In the genomic region with DNA sequence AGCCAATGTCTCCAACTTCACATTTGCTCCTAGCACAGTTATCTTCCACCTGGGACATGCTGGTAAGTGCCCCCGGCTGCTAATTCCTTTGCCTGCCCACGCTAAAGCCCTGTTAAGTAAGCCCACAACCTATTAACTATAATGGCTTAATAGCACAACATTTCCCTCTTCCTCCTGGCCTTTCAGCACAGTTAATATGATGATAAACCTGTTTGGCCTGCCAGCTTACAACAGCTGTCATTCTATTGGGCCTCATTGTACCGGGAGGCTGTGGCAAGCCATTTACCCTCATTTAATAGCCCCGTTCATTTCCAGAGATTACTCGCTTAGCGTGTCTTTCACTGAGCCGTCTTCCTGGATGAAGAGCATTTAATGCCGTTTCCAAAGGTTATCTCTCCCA, we compare ENCODE assay signal across 20 mouse cellular contexts. TPM values are rescaled to one million over a fixed set of nuclear protein-coding genes. Genes with fewer than 3 reads are reported as not detected.
DNase-seq lines count a peak whose midpoint lies in the region; ATAC-seq and TF ChIP-seq lines count a peak whose summit lies in the region.
"Had no signal": no experiment of that assay in that cellular context is flagged by ENCODE, and none has a peak within 500 bp of the region (broad histone marks: within the 10 kb centered on the region; RNA-seq: fewer than 3 reads in every experiment).

No protein-coding gene starts in this region.

- 52% methylated on average over 8 of the region's 8 CpGs for WGBS in forebrain, embryonic 15.5 days
- 49% methylated on average over 8 of the region's 8 CpGs for WGBS in forebrain, postnatal 0 days
- WGBS in lung, embryonic 16.5 days = 85% methylated on average over 8 of the region's 8 CpGs
- WGBS in stomach, embryonic 15.5 days = 78% methylated on average over 8 of the region's 8 CpGs

- H3K9ac ChIP-seq in forebrain, embryonic 15.5 days (replicated peaks) = no peak overlapping the region
- H3K9ac ChIP-seq in forebrain, postnatal 0 days = no peak overlapping the region
- no peak overlapping the region for H3K9ac ChIP-seq in lung, embryonic 16.5 days (ENCODE audit: low read length)
- no peak overlapping the region for H3K9ac ChIP-seq in stomach, embryonic 15.5 days
- H3K9ac ChIP-seq: heart, embryonic 12.5 days; liver, embryonic 12.5 days; lung, embryonic 15.5 days had no signal

- ATAC-seq in forebrain, embryonic 15.5 days (replicated peaks) = no peak
- no peak for ATAC-seq in forebrain, postnatal 0 days
- ATAC-seq in lung, embryonic 16.5 days (ENCODE audit: low read depth) = no peak
- ATAC-seq in stomach, embryonic 15.5 days (ENCODE audit: insufficient read depth, low FRiP score, low read depth) = no peak
- ATAC-seq: liver, embryonic 12.5 days had no signal

- DNase-seq in forebrain, postnatal 0 days = no peak
- no peak for DNase-seq in lung, postnatal 10 days
- DNase-seq in fat pad, adult 2 months (ENCODE audit: extremely low read depth, low read depth, low spot score) = peak; percentile 83
- no peak for DNase-seq in spleen, adult 12 weeks (ENCODE audit: low spot score)
- DNase-seq: adrenal gland, adult 8-10 months; B cell, adult 2 months; cerebellum, adult 11 months; cerebellum, postnatal 25 days; right cerebral cortex, postnatal 14 days had no signal

- H3K4me3 ChIP-seq in forebrain, embryonic 15.5 days = no peak overlapping the region
- no peak overlapping the region for H3K4me3 ChIP-seq in forebrain, postnatal 0 days (ENCODE audit: low read depth, low read length)
- H3K4me3 ChIP-seq in lung, embryonic 16.5 days (ENCODE audit: low read length) = no peak overlapping the region
- H3K4me3 ChIP-seq in stomach, embryonic 15.5 days (replicated peaks) = no peak overlapping the region
- H3K4me3 ChIP-seq: erythroblast, embryonic 14.5 days; heart, embryonic 12.5 days; liver, embryonic 12.5 days; lung, embryonic 15.5 days had no signal

- H3K4me1 ChIP-seq in forebrain, embryonic 15.5 days = peaks cover 58% of the 10 kb centered on the region
- no peaks in the 10 kb centered on the region for H3K4me1 ChIP-seq in forebrain, postnatal 0 days (ENCODE audit: insufficient read depth)
- no peaks in the 10 kb centered on the region; the same call in 1 of the 2 replicates for H3K4me1 ChIP-seq in lung, embryonic 16.5 days (replicated peaks; ENCODE audit: control insufficient read depth, insufficient read depth, low read length)
- 0 out of 2 replicates have a peak, but pooled peaks cover 2% of the 10 kb centered on the region for H3K4me1 ChIP-seq in stomach, embryonic 15.5 days
- H3K4me1 ChIP-seq: heart, embryonic 12.5 days; liver, embryonic 12.5 days had no signal

- no peaks in the 10 kb centered on the region for H3K27me3 ChIP-seq in forebrain, embryonic 15.5 days
- H3K27me3 ChIP-seq in forebrain, postnatal 0 days (ENCODE audit: insufficient read depth, low read length) = no peaks in the 10 kb centered on the region
- no peaks in the 10 kb centered on the region for H3K27me3 ChIP-seq in lung, embryonic 16.5 days (ENCODE audit: control insufficient read depth, insufficient read depth, low read depth, low read length)
- H3K27me3 ChIP-seq in stomach, embryonic 15.5 days (replicated peaks) = no peaks in the 10 kb centered on the region
- H3K27me3 ChIP-seq: heart, embryonic 12.5 days; liver, embryonic 12.5 days; lung, embryonic 15.5 days had no signal

- no peak overlapping the region for H3K4me2 ChIP-seq in forebrain, embryonic 15.5 days (replicated peaks)
- no peak overlapping the region for H3K4me2 ChIP-seq in forebrain, postnatal 0 days (ENCODE audit: low read depth)
- no peak overlapping the region for H3K4me2 ChIP-seq in lung, embryonic 16.5 days (ENCODE audit: low read depth, low read length)
- no peak overlapping the region for H3K4me2 ChIP-seq in stomach, embryonic 15.5 days
- H3K4me2 ChIP-seq: heart, embryonic 12.5 days; liver, embryonic 12.5 days; lung, embryonic 15.5 days had no signal

- no peaks in the 10 kb centered on the region for H3K9me3 ChIP-seq in forebrain, embryonic 15.5 days
- no peaks in the 10 kb centered on the region for H3K9me3 ChIP-seq in forebrain, postnatal 0 days (ENCODE audit: low read length)
- H3K9me3 ChIP-seq in lung, embryonic 16.5 days (ENCODE audit: control insufficient read depth, low read length) = no peaks in the 10 kb centered on the region
- no peaks in the 10 kb centered on the region for H3K9me3 ChIP-seq in stomach, embryonic 15.5 days
- H3K9me3 ChIP-seq: heart, embryonic 12.5 days; liver, embryonic 12.5 days; lung, embryonic 15.5 days had no signal

- peak overlapping the region; percentile 66; the same call in 1 of the 2 replicates for H3K27ac ChIP-seq in forebrain, embryonic 15.5 days (replicated peaks)
- H3K27ac ChIP-seq in forebrain, postnatal 0 days (ENCODE audit: low read depth, low read length) = no peak overlapping the region
- 0 out of 2 replicates have a peak overlapping the region, but pooled peaks have one; percentile 14 for H3K27ac ChIP-seq in lung, embryonic 16.5 days (ENCODE audit: low read length)
- H3K27ac ChIP-seq in stomach, embryonic 15.5 days = peak overlapping the region; percentile 18; the same call in 1 of the 2 replicates
- H3K27ac ChIP-seq: liver, embryonic 12.5 days; lung, embryonic 15.5 days had no signal

- H3K36me3 ChIP-seq in forebrain, embryonic 15.5 days = peaks cover 62% of the 10 kb centered on the region
- H3K36me3 ChIP-seq in forebrain, postnatal 0 days (ENCODE audit: insufficient read depth) = peaks cover 72% of the 10 kb centered on the region
- H3K36me3 ChIP-seq in lung, embryonic 16.5 days (ENCODE audit: control insufficient read depth, insufficient read depth, low read length) = peaks cover 52% of the 10 kb centered on the region
- peaks cover 65% of the 10 kb centered on the region for H3K36me3 ChIP-seq in stomach, embryonic 15.5 days

- no peak for TF ChIP-seq CTCF in forebrain, postnatal 0 days (IDR thresholded peaks at IDR 0.05; ENCODE audit: low read depth)

RNA-seq across cellular contexts. Expression of gene Ghrh, which starts 27.2 kb away (rescaled TPM):
- 1.5 and 2.0 TPM in 2 replicates for polyA plus RNA-seq in forebrain, embryonic 15.5 days (2015; fragmentation: Nextera tagmentation; extraction: Ambion mirVana)
- total RNA-seq in forebrain, postnatal 0 days (2014; rRNA removed) = 1.5 and 1.7 TPM in 2 replicates
- polyA plus RNA-seq in forebrain, postnatal 0 days (2015; fragmentation: Nextera tagmentation; extraction: Ambion mirVana) = 0.74 and 2.8 TPM in 2 replicates
- not detected in 2 replicates for polyA plus RNA-seq in lung, embryonic 16.5 days (2015; fragmentation: Nextera tagmentation; extraction: Ambion mirVana)
- 0.49 TPM in 1 of 2 replicates, not detected in the other for polyA plus RNA-seq in stomach, embryonic 15.5 days (2015; fragmentation: Nextera tagmentation; extraction: Ambion mirVana)
- total RNA-seq: adrenal gland, adult 8-10 months; gastrocnemius, postnatal 4 days; heart, postnatal 25 days; megakaryocyte, adult 5-6 weeks had no signal
- polyA plus RNA-seq: erythroblast, embryonic 14.5 days; heart, embryonic 12.5 days; limb, embryonic 11.5 days; liver, embryonic 12.5 days; lung, embryonic 15.5 days had no signal

RNA-seq across cellular contexts. Expression of gene Mroh8, which starts 40.8 kb away (rescaled TPM):
- 0.52 and 0.53 TPM in 2 replicates for polyA plus RNA-seq in forebrain, embryonic 15.5 days (2015; fragmentation: Nextera tagmentation; extraction: Ambion mirVana)
- total RNA-seq in forebrain, postnatal 0 days (2014; rRNA removed) = 0.38 and 1.2 TPM in 2 replicates
- 0.23 and 0.65 TPM in 2 replicates for polyA plus RNA-seq in forebrain, postnatal 0 days (2015; fragmentation: Nextera tagmentation; extraction: Ambion mirVana)
- polyA plus RNA-seq in lung, embryonic 16.5 days (2015; fragmentation: Nextera tagmentation; extraction: Ambion mirVana) = 0.25 and 0.59 TPM in 2 replicates
- 0.63 and 0.76 TPM in 2 replicates for polyA plus RNA-seq in stomach, embryonic 15.5 days (2015; fragmentation: Nextera tagmentation; extraction: Ambion mirVana)
- total RNA-seq: heart, postnatal 25 days had no signal
- polyA plus RNA-seq: erythroblast, embryonic 14.5 days had no signal

RNA-seq across cellular contexts. Expression of gene Rpn2, which starts 41.3 kb away (rescaled TPM):
- 184 and 187 TPM in 2 replicates for polyA plus RNA-seq in forebrain, embryonic 15.5 days (2015; fragmentation: Nextera tagmentation; extraction: Ambion mirVana)
- 175 and 198 TPM in 2 replicates for total RNA-seq in forebrain, postnatal 0 days (2014; rRNA removed)
- polyA plus RNA-seq in forebrain, postnatal 0 days (2015; fragmentation: Nextera tagmentation; extraction: Ambion mirVana) = 152 and 184 TPM in 2 replicates
- 350 and 360 TPM in 2 replicates for polyA plus RNA-seq in lung, embryonic 16.5 days (2015; fragmentation: Nextera tagmentation; extraction: Ambion mirVana)
- polyA plus RNA-seq in stomach, embryonic 15.5 days (2015; fragmentation: Nextera tagmentation; extraction: Ambion mirVana) = 308 and 346 TPM in 2 replicates

RNA-seq across cellular contexts. Expression of gene Manbal, which starts 47.3 kb away (rescaled TPM):
- polyA plus RNA-seq in forebrain, embryonic 15.5 days (2015; fragmentation: Nextera tagmentation; extraction: Ambion mirVana) = 105 TPM in 2 replicates
- 69.9 and 73.6 TPM in 2 replicates for total RNA-seq in forebrain, postnatal 0 days (2014; rRNA removed)
- polyA plus RNA-seq in forebrain, postnatal 0 days (2015; fragmentation: Nextera tagmentation; extraction: Ambion mirVana) = 139 TPM in 2 replicates
- polyA plus RNA-seq in lung, embryonic 16.5 days (2015; fragmentation: Nextera tagmentation; extraction: Ambion mirVana) = 85.3 and 86.3 TPM in 2 replicates
- polyA plus RNA-seq in stomach, embryonic 15.5 days (2015; fragmentation: Nextera tagmentation; extraction: Ambion mirVana) = 68.3 and 78.5 TPM in 2 replicates
